Mouse (Mus musculus) megakaryocyte, embryonic 14.5 days (primary cell): Measurements from ENCODE around the gene Meig1. TPM values are rescaled to one million over a fixed set of nuclear protein-coding genes. Genes with fewer than 3 reads are reported as not detected.

ENCODE experiments used
- H3K27me3 ChIP-seq: replicated peaks from 2 replicates; pipeline ENCODE3; 2012; ENCODE audit warnings: inconsistent platforms
- H3K36me3 ChIP-seq: replicated peaks from 2 replicates; pipeline ENCODE3; 2012; ENCODE audit warnings: low read length, inconsistent platforms, mixed read lengths
- H3K4me1 ChIP-seq: 2 replicates; pipeline ENCODE4 v1.6.1; 2012; ENCODE audit warnings: inconsistent platforms
- H3K4me3 ChIP-seq: replicated peaks from 2 replicates; pipeline ENCODE3; 2012; ENCODE audit warnings: moderate library complexity, mild to moderate bottlenecking, inconsistent platforms
- H3K9me3 ChIP-seq: 2 replicates; pipeline ENCODE4 v1.6.1; 2012; ENCODE audit warnings: inconsistent platforms
- FLI1 ChIP-seq: IDR thresholded peaks from 2 replicates; pipeline ENCODE4 v1.6.1; 2012; ENCODE audit warnings: low read length, inconsistent platforms, mixed read lengths
- GATA1 ChIP-seq: IDR thresholded peaks from 3 replicates; pipeline ENCODE4 v1.6.1; 2012; ENCODE audit warnings: mixed read lengths, low read length, inconsistent platforms, borderline replicate concordance
- polyA plus RNA-seq: library from polyadenylated mRNA; stranded (reverse); fragments of >175 nt; gene quantifications from 2 replicates; pipeline ENCODE4 v1.2.3, GENCODE M21; 2012; ENCODE audit warnings: low replicate concordance; ENCODE audit not compliant: insufficient read depth

The Meig1 gene
- polyA plus RNA-seq, 1 experiment, result 0.57 TPM

DNA sequence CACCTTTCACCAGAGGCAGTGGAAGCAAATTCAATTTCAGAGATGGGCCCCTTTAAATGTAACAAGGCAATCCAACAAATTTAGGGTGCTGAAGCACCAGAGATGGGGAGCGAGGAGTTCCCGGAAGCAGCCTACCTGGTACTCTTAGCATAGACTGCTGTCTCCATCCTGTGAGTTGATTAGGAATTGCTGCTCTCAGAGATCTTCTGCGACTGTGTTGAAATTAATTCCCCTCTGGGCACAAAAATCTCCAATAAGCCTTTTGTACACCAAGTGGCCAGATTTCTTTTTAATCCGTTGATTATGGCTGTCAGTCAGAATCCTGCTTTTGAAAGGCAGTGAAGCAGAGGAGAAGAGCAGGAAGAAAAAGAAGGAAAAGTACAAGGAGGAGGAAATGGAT lies 57.3 kb downstream of the Meig1 start:
- H3K27me3 ChIP-seq, result no peaks in the 10 kb centered on the region
- H3K4me3 ChIP-seq, result no peak overlapping the region
- H3K9me3 ChIP-seq, result no peaks in the 10 kb centered on the region
- H3K4me1 ChIP-seq, result no peaks in the 10 kb centered on the region
- no peaks in the 10 kb centered on the region for H3K36me3 ChIP-seq
- TF ChIP-seq FLI1 (no peak), GATA1 (no peak)

DNA sequence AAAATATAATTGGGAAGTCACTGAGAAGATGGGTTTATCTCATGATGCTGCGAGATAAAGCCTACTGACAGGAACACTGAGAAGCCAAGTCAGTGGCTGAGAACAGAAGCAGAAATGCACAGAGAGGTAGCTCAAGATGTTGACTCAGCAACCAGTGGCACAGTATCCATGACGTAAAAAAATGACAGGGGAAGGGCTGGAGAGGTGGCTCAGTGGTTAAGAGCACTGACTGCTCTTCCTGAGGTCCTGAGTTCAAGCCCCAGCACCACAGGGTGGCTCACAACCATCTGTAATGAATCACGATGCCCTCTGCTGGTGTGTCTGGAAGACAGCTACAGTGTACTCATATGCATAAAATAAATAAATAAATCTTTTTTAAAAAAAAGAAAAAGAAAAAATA lies 61.4 kb downstream of the Meig1 start:
- Histone ChIP-seq H3K4me3 (no peak overlapping the region), H3K36me3 (no peaks in the 10 kb centered on the region), H3K27me3 (no peaks in the 10 kb centered on the region), H3K4me1 (0 out of 2 replicates have a peak, but pooled peaks cover under 1% of the 10 kb centered on the region), H3K9me3 (no peaks in the 10 kb centered on the region)
- TF ChIP-seq GATA1, result no peak
- no peak for TF ChIP-seq FLI1

Other genes starting within 250 kb of the Meig1 start
- 0.37 and 13.6 TPM in 2 replicates for gene Nmt2, start 138.4 kb downstream of the Meig1 start, polyA plus RNA-seq
- gene Rpp38, start 90.0 kb downstream of the Meig1 start, polyA plus RNA-seq, result 2.1 TPM in 1 of 2 replicates, not detected in the other
- not detected in 2 replicates for gene Acbd7, start 86.5 kb downstream of the Meig1 start, polyA plus RNA-seq
- gene Olah, start 25.4 kb downstream of the Meig1 start, polyA plus RNA-seq, result not detected in 2 replicates
- 0.04 TPM in 1 of 2 replicates, not detected in the other for gene Dclre1c, start 1.5 kb upstream of the Meig1 start, polyA plus RNA-seq
- gene Suv39h2, start 52.4 kb upstream of the Meig1 start, polyA plus RNA-seq, result 2.5 TPM in 1 of 2 replicates, not detected in the other
- gene Gm45902, start 90.1 kb upstream of the Meig1 start, polyA plus RNA-seq, result 0.22 TPM in 1 of 2 replicates, not detected in the other
- gene Hspa14, start 90.2 kb upstream of the Meig1 start, polyA plus RNA-seq, result 1.6 and 4.6 TPM in 2 replicates
- 0.28 TPM in 1 of 2 replicates, not detected in the other for gene Cdnf, start 90.4 kb upstream of the Meig1 start, polyA plus RNA-seq
- gene Fam107b, start 147.8 kb upstream of the Meig1 start, polyA plus RNA-seq, result 6.7 and 43.9 TPM in 2 replicates